23 mouse cellular contexts compared by ENCODE assay signal in genomic region chr10:99089906-99090305, GRCm38 (mm10). TPM values are rescaled to one million over a fixed set of nuclear protein-coding genes. Genes with fewer than 3 reads are reported as not detected.
"Had no signal": no experiment of that assay in that cellular context is flagged by ENCODE, and none has a peak within 500 bp of the region (broad histone marks: within the 10 kb centered on the region; RNA-seq: fewer than 3 reads in every experiment).

No protein-coding gene starts in this region.

- ATAC-seq: hindbrain, embryonic 16.5 days; inflammation-experienced regulatory T-cells, adult 6 months; intestine, embryonic 15.5 days; intestine, postnatal 0 days had no signal

- DNase-seq: gastrocnemius, postnatal 14 days; gastrocnemius, postnatal 36 days; heart, adult 2 months; heart, postnatal 4 days; kidney, adult 18-20 months; kidney, adult 8-10 months; kidney, postnatal 10 days; kidney, postnatal 25 days; kidney, postnatal 4 days; liver had no signal

RNA-seq across cellular contexts. Expression of gene Phxr2, which starts 36.2 kb away (rescaled TPM):
- total RNA-seq: gastrocnemius, adult 18-20 months; gastrocnemius, adult 8-10 months; gastrocnemius, postnatal 14 days; gastrocnemius, postnatal 36 days; heart, adult 2 months; heart, postnatal 25 days; heart, postnatal 4 days; layer of hippocampus, adult 2 months; layer of hippocampus, postnatal 10 days; layer of hippocampus, postnatal 25 days; left cerebral cortex, adult 2 months; left cerebral cortex, postnatal 14 days; left cerebral cortex, postnatal 36 days had no signal
